Mouse (Mus musculus) liver, postnatal 0 days (tissue): ENCODE measurements around the gene Gzmc. TPM values are rescaled to one million over a fixed set of nuclear protein-coding genes. Genes with fewer than 3 reads are reported as not detected.
"Not testable (repeated sequence)": the region's sequence is repeated elsewhere in the genome, so short reads cannot be mapped to it uniquely, and the experiment has no call there.

Source experiments
- ATAC-seq: fragments of 200-750 bp; cut with Nextera tagmentation; 2 replicates; pipeline ENCODE4 v1.8.0; 2017; ENCODE audit warnings: mild to moderate bottlenecking, moderate library complexity
- DNase-seq: peaks from one replicate; pipeline ENCODE4 v3.0.0-alpha.2; 2016
- H3K27ac ChIP-seq: fragments of 300-500 bp; sonication (generic); 2 replicates; pipeline ENCODE4 v1.5.1; 2014; ENCODE audit warnings: antibody characterized with exemption, moderate library complexity, mild to moderate bottlenecking, low read depth
- H3K27me3 ChIP-seq: fragments of 300-500 bp; sonication (generic); 2 replicates; pipeline ENCODE4 v1.6.1; 2014; ENCODE audit warnings: low read length, control low read depth, mixed read lengths; ENCODE audit not compliant: insufficient read depth
- H3K36me3 ChIP-seq: fragments of 300-500 bp; sonication (generic); replicated peaks from 2 replicates; pipeline ENCODE4 v1.6.1; 2014; ENCODE audit warnings: mild to moderate bottlenecking, control low read depth, low read length, moderate library complexity, mixed read lengths; ENCODE audit not compliant: insufficient read depth
- H3K4me1 ChIP-seq: fragments of 300-500 bp; sonication (generic); 2 replicates; pipeline ENCODE4 v1.6.1; 2014; ENCODE audit warnings: antibody characterized with exemption, mild to moderate bottlenecking, control low read depth; ENCODE audit not compliant: insufficient read depth
- H3K4me2 ChIP-seq: fragments of 300-500 bp; sonication (generic); 2 replicates; pipeline ENCODE4 v1.6.1; 2014; ENCODE audit warnings: low read depth, mild to moderate bottlenecking, low read length, moderate library complexity, mixed read lengths
- H3K4me3 ChIP-seq: fragments of 300-500 bp; sonication (generic); 2 replicates; pipeline ENCODE4 v1.5.1; 2014; ENCODE audit warnings: low read depth, low read length
- H3K9ac ChIP-seq: fragments of 300-500 bp; sonication (generic); replicated peaks from 2 replicates; pipeline ENCODE4 v1.6.1; 2014; ENCODE audit warnings: mild to moderate bottlenecking, moderate library complexity
- H3K9me3 ChIP-seq: fragments of 300-500 bp; sonication (generic); 2 replicates; pipeline ENCODE4 v1.6.1; 2016; ENCODE audit warnings: mild to moderate bottlenecking, control low read depth, low read length, mixed read lengths
- CTCF ChIP-seq: sonication (generic); IDR thresholded peaks from 2 replicates; pipeline ENCODE4 v1.5.1; 2016; ENCODE audit warnings: antibody characterized with exemption, low read depth
- EP300 ChIP-seq: IDR thresholded peaks from 2 replicates; pipeline ENCODE4 v1.6.1; 2016; ENCODE audit warnings: antibody characterized with exemption, low read depth, mild to moderate bottlenecking
- WGBS: fragments of 180-500 bp; shearing (Covaris S2); extraction: QIAGEN DNeasy Blood & Tissue Kit; methylation state at CpG from one replicate; pipeline ENCODE4 v1.1.7; 2014; ENCODE audit not compliant: insufficient replicate concordance; 5-methylcytosine and 5-hydroxymethylcytosine counted together
- polyA plus RNA-seq: library from polyadenylated mRNA; unstranded; fragments of >200 nt; fragmentation: Nextera tagmentation; extraction: Ambion mirVana; gene quantifications from 2 replicates; pipeline ENCODE4 v1.2.1, GENCODE M21; 2015

The Gzmc gene
- polyA plus RNA-seq: 0.17 and 0.25 TPM in 2 replicates

- no peak within 1 kb of the TSS for H3K4me2 ChIP-seq
- H3K9me3 ChIP-seq: no peaks in the 10 kb centered on the region
- H3K27ac ChIP-seq: no peak within 1 kb of the TSS
- H3K9ac ChIP-seq: no peak within 1 kb of the TSS
- no peak for ATAC-seq
- H3K4me1 ChIP-seq: no peaks in the 10 kb centered on the region
- DNase-seq: no peak
- H3K36me3 ChIP-seq: no peaks in the 10 kb centered on the region
- TF ChIP-seq EP300 (no peak), CTCF (no peak)
- H3K27me3 ChIP-seq: no peaks in the 10 kb centered on the region
- WGBS: 38% methylated on average over 2 of the region's 2 CpGs
- H3K4me3 ChIP-seq: no peak within 1 kb of the TSS
These were observed at the start of gene Gzmc for GRCm38 (mm10) chr14:56234556-56234955. Gene Gzmc, minus strand, starts transcription at chr14:56234656.

GRCm38 (mm10) chr14:56283816-56284215 lies 49.4 kb upstream of the Gzmc start:
- no peak overlapping the region for H3K27ac ChIP-seq
- no peaks in the 10 kb centered on the region for H3K9me3 ChIP-seq
- no peak overlapping the region for H3K4me2 ChIP-seq
- H3K4me3 ChIP-seq: no peak overlapping the region
- 78% methylated on average over 1 of the region's 1 CpGs for WGBS
- H3K4me1 ChIP-seq: no peaks in the 10 kb centered on the region
- DNase-seq (no peak), ATAC-seq (no peak)
- no peak overlapping the region for H3K9ac ChIP-seq
- no peaks in the 10 kb centered on the region for H3K27me3 ChIP-seq
- TF ChIP-seq CTCF (no peak), EP300 (no peak)
- H3K36me3 ChIP-seq: no peaks in the 10 kb centered on the region

GRCm38 (mm10) chr14:56281090-56281489 lies 46.6 kb upstream of the Gzmc start:
- Histone ChIP-seq H3K4me2 (no peak overlapping the region), H3K36me3 (no peaks in the 10 kb centered on the region), H3K4me3 (no peak overlapping the region), H3K27me3 (no peaks in the 10 kb centered on the region), H3K27ac (no peak overlapping the region), H3K4me1 (no peaks in the 10 kb centered on the region), H3K9ac (no peak overlapping the region), H3K9me3 (no peaks in the 10 kb centered on the region)
- no peak for TF ChIP-seq CTCF
- no peak for TF ChIP-seq EP300
- DNase-seq: no peak
- ATAC-seq: no peak
- WGBS: 56% methylated on average over 5 of the region's 5 CpGs

- H3K9me3 ChIP-seq, H3K9ac ChIP-seq, H3K4me1 ChIP-seq, H3K36me3 ChIP-seq, H3K27ac ChIP-seq, DNase-seq, H3K4me3 ChIP-seq, H3K27me3 ChIP-seq, H3K4me2 ChIP-seq, ATAC-seq: not testable (repeated sequence)
- WGBS: 40% methylated on average over 7 of the region's 7 CpGs
These were observed 44.2 kb upstream of the Gzmc start for GRCm38 (mm10) chr14:56278691-56279090.

DNA sequence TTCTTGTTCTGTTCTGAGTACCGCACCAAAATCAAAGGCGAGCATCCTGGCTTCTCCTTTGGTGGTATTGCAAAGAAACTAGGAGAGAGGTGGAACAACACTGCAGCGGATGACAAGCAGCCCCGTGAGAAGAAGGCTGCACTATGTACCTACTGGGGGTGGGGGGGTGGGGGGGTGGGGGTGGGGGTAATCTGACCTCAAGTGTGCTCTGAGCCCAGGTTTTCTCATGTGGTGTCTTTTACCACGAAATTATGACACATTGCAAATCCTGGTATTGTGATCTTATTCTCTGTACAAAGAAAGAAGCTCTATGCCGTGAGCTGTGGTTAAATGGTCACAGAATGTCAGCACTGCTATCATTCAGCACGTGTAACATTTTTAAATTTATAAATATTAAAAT lies 41.6 kb upstream of the Gzmc start:
- not testable (repeated sequence) for H3K9me3 ChIP-seq, H3K9ac ChIP-seq, DNase-seq, H3K4me3 ChIP-seq, H3K27me3 ChIP-seq, H3K36me3 ChIP-seq, H3K27ac ChIP-seq, H3K4me2 ChIP-seq, H3K4me1 ChIP-seq, ATAC-seq
- 65% methylated on average over 7 of the region's 7 CpGs for WGBS

DNA sequence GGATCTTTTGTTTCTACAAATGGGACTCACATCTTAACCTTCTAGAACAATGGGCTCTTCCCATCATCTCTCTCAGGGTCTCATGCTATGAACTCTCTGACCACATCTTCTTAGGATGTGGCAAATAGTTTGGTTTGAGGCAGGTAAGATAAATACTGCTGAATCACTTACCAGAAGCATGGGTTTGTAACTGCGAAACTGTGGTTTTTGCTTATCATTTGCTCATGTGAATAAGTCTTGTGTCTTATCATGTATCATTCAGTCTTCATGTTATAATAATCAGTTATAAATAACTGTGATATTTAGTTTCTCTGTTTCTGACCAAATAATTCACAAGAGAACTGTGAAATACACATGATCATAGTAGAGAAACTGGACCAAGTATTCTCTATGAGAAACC lies 31.7 kb upstream of the Gzmc start:
- no peaks in the 10 kb centered on the region for H3K9me3 ChIP-seq
- H3K4me1 ChIP-seq: no peaks in the 10 kb centered on the region
- no peak overlapping the region for H3K9ac ChIP-seq
- no peak; the same call in 1 of the 2 replicates for TF ChIP-seq EP300
- no peak for TF ChIP-seq CTCF
- no peak overlapping the region for H3K4me2 ChIP-seq
- WGBS: 34% methylated on average over 1 of the region's 1 CpGs
- H3K4me3 ChIP-seq: no peak overlapping the region
- DNase-seq (no peak), ATAC-seq (no peak)
- no peaks in the 10 kb centered on the region for H3K27me3 ChIP-seq
- no peak overlapping the region for H3K27ac ChIP-seq
- no peaks in the 10 kb centered on the region for H3K36me3 ChIP-seq

- no peak for DNase-seq
These were observed 27.7 kb upstream of the Gzmc start, which contains the start of gene Gzmb for GRCm38 (mm10) chr14:56262153-56262552. Gene Gzmb, minus strand, starts transcription at chr14:56262260.

More at GRCm38 (mm10) chr14:56262153-56262552, 27.7 kb upstream of the Gzmc start, which contains the start of gene Gzmb:
- Histone ChIP-seq H3K4me3 (no peak within 1 kb of the TSS), H3K27me3 (no peaks in the 10 kb centered on the region), H3K9me3 (no peaks in the 10 kb centered on the region), H3K9ac (no peak within 1 kb of the TSS), H3K4me1 (no peaks in the 10 kb centered on the region), H3K4me2 (no peak within 1 kb of the TSS), H3K27ac (no peak within 1 kb of the TSS), H3K36me3 (no peaks in the 10 kb centered on the region)
- no peak for ATAC-seq
- TF ChIP-seq CTCF (no peak), EP300 (no peak)
- 62% methylated on average over 5 of the region's 5 CpGs for WGBS
